Mouse (Mus musculus) kidney, adult 2 months (tissue): ENCODE measurements at regions not wholly inside any gene's neighbourhood (a gene's known extent, or its start where the extent isn't known, plus 50 kb on each side); places are given as distances from the start of the nearest gene placed in this dataset.

Experiments used
- CTCF ChIP-seq: fragments of 200-500 bp; conservative IDR thresholded peaks from 2 replicates; pipeline ENCODE4 v1.5.1; 2011; ENCODE audit warnings: low read depth, mild to moderate bottlenecking, control low read depth, low read length, moderate library complexity, mixed read lengths; ENCODE audit not compliant: insufficient read depth, insufficient read length
- POLR2A ChIP-seq: fragments of 200-500 bp; IDR thresholded peaks from one replicate; pipeline ENCODE4 v1.6.1; 2011; ENCODE audit warnings: low read depth, low read length, control low read depth

DNA sequence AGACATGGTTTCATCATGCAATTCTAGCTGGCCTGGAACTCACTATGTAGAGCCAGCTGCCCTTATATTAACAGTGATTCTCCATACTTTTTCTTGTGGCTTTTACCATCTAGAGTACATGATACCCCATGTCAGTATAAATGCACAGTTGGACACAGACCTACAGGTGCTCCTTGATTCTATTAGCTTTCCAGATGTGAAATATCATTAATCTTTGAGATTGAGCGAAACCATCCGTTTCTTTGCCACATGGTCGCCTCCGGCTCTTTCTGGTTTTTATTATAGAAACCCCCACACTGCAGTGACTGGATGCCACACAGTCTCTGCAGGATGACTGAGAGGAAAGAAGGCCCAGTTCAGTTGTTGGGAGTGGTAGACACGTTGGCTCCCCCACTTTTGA, 188.7 kb downstream of the Ndfip2 start:
- TF ChIP-seq POLR2A (no peak), CTCF (no peak)
